Mouse (Mus musculus): Measurements from ENCODE around the gene Lrrc2. TPM values are rescaled to one million over a fixed set of nuclear protein-coding genes. Genes with fewer than 3 reads are reported as not detected.
A peak's percentile ranks its signal among the peaks of the same experiment; 100 is the strongest.

Lrrc2 gene
- total RNA-seq, 2 experiments from 2014 or later: 0.46 to 0.48 TPM

- intact Hi-C loops (cut with DNase I): no loop called here
Measured at GRCm38 (mm10) chr9:110947261-110947661, 4.1 kb upstream of the Lrrc2 start.

DNA sequence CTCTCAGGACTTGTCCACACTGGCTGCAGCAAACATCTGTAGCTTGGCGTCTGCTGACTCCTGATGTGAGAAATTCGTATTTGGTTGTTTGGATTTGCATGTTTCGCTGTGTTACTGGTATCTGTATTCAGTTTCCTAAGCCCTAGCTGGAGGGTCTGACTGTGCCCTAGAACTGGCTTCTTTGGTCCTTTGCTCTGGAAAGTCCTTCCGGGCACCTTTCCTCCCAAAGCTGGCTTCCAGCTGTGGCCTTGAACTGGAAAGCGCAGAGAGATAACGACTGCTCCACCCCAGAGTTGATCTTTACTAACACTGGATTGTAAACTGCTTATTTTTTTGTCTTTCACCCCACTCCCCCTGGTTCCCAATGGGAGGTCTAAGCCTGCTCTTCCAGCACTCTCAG, 3.4 kb upstream of the Lrrc2 start:
- DNase-seq: no peak
- intact Hi-C loops (cut with DNase I): no loop called here

More at GRCm38 (mm10) chr9:110947261-110947661, 4.1 kb upstream of the Lrrc2 start:
- DNase-seq: no peak

GRCm38 (mm10) chr9:110948813-110949310, 2.5 kb upstream of the Lrrc2 start:
- intact Hi-C loops (cut with DNase I): no loop called here
- no peak for DNase-seq

GRCm38 (mm10) chr9:110950109-110950508, 1.2 kb upstream of the Lrrc2 start:
- intact Hi-C loops (cut with DNase I): loop anchor here (10.0 kb wide), 1 partner anchor 235 kb away; no protein-coding TSS in a partner anchor
- DNase-seq: no peak

GRCm38 (mm10) chr9:110951866-110952265, 521 bp downstream of the Lrrc2 start:
- no peak for DNase-seq
- intact Hi-C loops (cut with DNase I): loop anchor here (10.0 kb wide), 1 partner anchor 237 kb away; no protein-coding TSS in a partner anchor

DNA sequence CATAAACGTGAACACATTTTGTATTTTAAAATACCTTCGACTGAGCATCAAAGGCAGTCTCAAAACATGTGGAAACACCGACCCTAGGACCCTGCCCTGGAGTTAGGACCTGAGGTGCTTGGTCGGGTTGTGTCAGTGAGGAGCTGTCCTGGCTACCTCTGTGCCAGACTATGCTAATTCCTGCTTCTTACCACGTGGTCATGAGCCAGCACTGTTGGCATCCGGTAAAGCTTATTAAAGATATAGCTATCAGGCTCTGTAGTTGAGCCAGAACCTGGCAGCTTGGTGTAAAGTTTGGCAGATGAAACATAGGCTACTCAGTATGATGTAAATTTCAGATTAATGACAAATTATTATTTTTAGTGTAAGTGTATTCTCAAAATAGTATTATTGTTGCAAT, 1.1 kb downstream of the Lrrc2 start:
- no peak for DNase-seq
- intact Hi-C loops (cut with DNase I): loop anchor here (10.0 kb wide), 1 partner anchor 238 kb away; no protein-coding TSS in a partner anchor

DNA sequence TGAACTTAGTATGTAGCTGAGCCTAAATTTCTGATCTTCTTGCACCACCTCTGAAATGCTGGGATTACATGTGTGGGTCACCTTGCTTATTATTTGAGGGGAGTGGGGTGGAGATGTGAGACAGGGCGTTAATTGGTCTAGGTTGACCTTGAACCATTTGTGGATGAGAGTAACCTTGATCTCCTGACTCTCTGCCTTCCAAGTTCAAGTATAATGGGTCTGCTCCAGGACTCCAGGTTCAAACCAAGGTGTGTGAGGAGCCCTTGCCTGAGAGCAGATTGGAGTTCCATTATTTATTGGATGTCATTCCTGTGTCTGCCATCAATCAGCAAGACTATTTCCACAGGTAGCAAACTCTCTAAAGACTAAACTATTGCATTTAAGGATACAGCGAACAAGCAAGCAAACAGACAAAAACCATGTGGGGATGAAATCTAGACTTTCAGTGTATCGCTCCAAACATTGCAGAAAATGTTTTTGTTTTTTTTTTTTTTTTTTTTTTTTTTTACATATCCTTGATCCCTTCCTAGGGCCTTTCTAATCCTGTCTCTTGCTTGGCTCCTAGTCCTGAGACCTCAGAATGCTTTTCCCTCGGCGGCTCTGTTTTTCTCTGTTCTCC, 1.7 kb downstream of the Lrrc2 start:
- intact Hi-C loops (cut with DNase I): loop anchor here (10.0 kb wide), 1 partner anchor 238 kb away; no protein-coding TSS in a partner anchor
- no peak for DNase-seq

DNA sequence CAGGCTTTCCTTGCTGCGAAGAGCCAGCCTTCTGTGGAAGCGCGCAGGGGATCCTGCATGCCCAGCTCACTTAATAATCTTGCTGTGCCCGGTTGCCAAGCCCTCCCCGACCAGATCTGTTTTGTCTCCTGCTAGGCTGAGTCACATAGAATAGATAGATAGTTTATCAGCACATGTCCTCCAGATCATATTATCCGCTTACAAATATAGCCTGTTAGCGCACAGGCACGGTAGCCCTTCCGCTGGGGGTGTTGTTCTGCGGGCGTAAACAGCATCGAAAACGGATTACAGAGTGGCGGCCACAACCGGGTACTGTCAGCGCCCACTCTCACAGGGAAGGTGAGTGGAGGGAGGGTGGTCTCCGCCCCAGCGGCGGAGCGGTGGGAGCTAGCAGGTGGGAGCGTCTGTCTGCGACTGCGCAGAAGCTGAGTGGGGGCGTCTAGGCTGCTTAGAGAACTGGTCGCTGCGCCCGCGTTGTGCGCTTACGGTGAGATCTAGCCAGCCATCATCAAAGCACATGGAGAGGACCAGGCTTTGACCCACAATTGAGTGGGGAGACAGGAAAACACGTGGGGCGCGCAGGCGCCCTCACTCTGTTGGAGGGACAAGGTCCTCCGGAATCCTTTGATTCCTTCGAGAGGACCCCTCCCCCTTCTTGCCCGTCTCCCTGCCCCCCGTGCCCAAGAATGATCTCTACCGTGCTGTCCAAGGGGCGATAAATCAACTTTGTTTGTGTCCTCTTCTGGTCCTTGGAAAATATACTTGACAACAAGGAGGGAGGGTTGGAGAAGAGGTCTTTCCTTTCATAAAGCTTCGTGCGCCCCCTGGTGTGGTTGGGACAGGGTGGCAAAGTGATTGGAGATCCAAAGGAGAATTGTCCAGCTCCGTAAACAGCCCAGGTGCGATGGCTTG, 2.5 kb downstream of the Lrrc2 start:
- peak; percentile 81 for DNase-seq
- intact Hi-C loops (cut with DNase I): loop anchor here (10.0 kb wide), 1 partner anchor 239 kb away; no protein-coding TSS in a partner anchor

DNA sequence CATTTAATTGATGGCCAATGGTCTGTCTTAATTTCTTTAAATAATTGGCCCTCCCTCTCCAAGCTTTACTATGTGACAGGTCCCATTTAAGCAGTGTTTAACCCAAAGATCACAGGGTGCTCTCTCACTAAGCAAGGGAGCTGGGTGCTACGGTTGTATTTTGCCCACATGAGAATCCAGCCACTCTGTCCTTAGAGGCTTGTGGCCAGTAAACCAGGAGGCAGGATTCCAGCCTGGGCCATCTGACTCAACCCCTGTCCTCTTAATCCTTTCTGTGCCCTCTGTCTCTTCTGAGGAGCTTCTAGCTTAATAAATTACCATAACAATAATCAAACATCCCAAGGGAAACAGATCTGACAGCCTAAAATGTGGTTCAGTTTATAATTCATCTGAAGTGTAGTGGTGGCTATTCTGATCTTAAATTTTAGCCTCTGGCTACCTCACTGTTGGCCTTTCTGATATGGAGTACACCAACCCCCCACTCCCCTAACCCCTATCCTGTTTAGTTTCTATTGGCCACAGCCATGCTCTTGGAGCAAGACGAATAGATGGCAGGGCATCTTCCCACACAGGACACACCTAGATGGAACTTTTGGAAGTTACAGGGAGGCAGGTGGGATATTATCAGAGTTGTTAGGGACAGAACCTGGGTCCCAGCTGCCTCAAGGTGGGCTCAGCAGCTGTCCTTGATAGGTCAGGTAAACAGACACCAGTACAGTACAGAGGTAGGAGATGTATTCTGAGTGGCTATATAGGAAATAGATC, 3.5 kb downstream of the Lrrc2 start:
- intact Hi-C loops (cut with DNase I): loop anchor here (10.0 kb wide), 1 partner anchor 240 kb away; no protein-coding TSS in a partner anchor

DNA sequence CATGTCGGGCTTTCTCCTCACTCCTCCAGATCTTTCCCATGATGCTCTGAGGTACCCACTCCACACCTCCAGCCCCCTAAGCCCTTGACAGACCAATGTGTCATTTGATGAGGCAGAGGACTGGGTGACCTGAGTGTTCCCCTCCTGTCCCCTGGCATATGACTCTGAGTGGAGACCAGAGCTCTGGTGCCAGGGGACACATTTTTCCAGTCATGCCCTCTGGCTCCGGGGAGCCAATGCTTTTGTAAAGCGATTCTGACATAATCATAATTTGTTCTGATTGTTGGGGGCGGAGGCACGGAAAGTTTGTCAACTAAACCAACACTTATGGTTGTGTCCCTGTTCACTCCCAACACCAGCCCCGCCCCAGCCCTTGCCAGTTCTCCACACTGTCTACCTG, 4.6 kb downstream of the Lrrc2 start:
- intact Hi-C loops (cut with DNase I): loop anchor here (10.0 kb wide), 1 partner anchor 241 kb away; no protein-coding TSS in a partner anchor
- no peak for DNase-seq

More for the DNA sequence above, 3.5 kb downstream of the Lrrc2 start:
- no peak for DNase-seq

DNA sequence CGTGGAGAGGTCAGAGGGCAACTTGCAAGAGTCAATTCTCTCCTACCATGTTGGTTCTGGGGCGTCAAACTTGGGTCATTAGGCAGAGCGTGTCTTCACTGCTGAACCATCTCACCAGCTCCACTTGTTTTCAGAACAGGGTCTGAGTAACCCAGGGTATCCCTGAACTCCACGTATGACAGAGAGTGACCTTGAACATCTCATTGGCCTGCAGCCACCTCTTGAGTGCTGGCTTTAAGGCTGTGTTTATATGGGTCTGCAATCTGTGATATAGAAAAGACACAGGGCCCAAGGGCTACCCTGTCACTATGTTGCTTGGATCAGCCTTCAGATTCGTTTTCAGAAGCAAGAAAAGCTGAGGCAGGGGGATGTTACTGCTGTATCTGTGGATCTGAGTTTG, 8.3 kb downstream of the Lrrc2 start:
- intact Hi-C loops (cut with DNase I): loop anchor here (10.0 kb wide), 1 partner anchor 245 kb away; no protein-coding TSS in a partner anchor
- no peak for DNase-seq

DNA sequence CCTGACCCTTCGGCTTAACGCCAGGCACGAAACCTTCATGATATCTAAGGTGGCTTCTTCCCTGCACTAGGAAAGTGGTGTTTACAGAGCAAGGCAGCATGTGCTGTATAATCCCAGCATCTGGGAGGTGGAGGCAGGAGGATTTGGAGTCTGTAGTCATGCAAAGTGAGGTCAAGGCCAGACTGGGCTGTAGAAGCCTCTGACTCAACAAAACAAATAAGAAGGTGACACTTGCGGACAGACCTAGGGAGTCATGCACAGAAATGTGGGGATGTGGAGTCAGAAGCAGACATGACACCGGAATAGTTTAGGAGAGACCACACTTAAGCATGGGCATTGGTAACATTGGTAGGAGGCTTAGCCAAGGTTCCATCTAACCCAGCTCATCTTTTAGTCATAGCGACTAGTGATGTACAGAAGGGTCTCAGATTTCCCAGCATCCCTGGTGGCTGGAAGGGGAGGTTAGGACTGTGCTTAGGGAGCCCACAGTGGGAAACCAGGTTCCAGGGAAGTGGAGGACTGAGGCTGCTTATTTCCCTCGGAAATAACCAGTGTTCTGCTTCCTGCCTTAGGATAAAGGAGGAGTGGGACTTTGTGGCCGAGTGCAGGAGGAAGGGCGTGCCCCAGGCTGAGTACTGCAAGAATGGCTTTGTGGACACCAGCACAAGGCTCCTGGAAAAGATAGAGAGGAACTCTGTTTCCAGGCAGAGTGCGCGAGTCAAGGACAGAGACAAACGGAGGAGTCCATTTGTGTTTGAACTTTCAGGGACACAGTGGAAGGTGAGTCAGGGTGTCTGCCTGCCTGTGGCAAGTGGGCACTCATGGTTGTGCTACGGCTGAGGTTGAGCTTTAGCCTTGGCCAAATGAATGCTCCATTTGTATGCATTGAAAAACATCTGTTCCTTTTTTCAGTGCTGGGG, 9.1 kb downstream of the Lrrc2 start:
- DNase-seq: no peak
- intact Hi-C loops (cut with DNase I): no loop called here

DNA sequence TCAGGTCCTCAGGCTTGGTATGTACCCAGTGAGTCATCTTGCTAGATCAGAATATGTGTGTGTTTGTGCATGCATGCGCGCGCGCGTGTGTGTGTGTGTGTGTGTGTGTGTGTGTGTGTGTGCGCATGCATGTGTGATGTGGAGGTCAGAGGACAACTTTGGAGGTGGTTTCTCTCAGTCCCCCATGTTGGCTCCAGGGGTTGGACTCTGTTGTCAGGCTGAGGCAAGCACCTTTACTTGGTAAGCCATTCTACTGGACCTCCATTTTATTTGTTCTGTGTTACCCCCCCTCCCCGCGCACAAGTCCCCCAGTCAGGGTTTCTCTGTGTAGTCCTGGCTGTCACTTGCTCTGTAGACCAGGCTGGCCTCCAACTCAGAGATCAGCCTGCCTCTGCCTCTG, 10.0 kb downstream of the Lrrc2 start:
- no peak for DNase-seq
- intact Hi-C loops (cut with DNase I): no loop called here

DNA sequence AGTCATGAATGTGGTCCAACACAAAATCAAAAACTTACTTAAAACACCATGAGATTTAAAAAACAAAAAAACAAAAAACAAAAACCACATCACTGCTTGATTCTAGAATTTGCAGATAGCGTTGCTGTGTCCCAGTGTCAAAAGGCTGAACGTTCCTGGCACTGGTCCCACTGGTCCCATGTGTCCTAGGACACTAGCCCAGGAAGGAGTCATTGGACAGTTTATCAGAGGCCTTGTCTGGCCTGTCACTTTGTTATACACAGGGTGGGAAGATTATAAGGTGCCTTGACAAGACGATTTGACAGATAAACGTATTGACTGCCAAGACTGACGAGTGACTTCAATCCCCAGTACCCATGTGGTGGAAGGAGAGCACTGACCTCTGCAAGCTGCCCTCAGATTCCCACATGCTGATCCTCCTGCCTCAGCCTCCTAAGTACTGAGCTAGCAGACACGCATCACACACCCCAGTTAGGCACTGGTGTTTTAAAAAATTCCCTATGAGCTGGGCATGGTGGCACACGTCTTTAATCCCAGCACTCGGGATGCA, 12.3 kb downstream of the Lrrc2 start:
- DNase-seq: no peak
- intact Hi-C loops (cut with DNase I): no loop called here

DNA sequence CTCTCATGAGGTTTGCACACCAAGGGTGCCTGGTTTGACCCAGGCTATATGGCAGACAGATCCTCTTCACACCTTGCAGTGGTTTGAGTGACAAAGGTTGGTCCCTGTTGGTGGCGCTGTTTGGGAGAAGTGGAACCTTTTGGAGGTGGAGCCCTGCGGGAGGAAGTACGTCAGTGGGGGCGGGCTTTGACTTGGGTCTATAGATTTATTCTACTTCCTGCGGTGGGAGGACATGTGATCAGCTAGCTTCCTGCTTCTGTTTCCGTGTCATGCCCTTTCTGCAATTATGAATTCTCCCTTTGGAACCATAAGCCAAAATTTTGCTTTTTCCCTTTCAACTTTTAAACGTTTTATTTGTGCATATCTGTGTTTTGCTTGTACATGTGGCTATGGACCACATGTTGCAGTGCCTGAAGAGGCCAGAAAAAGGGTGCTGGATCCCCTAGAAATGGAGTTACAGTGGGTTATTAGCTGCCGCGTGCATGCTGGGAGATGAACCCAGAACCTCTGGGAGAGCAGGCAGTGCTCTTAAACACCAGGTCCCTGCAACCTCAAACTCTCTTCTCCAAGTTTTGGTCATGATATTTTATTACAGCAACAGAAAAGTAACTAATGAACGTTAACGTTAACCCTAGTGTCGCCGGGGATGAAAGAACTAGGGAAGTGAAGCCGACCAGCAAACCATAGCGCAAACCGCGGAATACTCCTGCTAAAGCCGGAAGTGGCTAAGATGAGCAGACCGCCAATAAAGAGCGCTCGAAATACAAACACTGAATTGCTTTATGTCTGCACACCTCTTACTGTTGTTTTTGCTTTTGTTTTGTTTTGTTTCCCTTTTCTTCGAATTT, 13.9 kb downstream of the Lrrc2 start:
- intact Hi-C loops (cut with DNase I): no loop called here
- DNase-seq: no peak

GRCm38 (mm10) chr9:110965910-110966231, 14.5 kb downstream of the Lrrc2 start:
- no peak for DNase-seq
- intact Hi-C loops (cut with DNase I): no loop called here

DNA sequence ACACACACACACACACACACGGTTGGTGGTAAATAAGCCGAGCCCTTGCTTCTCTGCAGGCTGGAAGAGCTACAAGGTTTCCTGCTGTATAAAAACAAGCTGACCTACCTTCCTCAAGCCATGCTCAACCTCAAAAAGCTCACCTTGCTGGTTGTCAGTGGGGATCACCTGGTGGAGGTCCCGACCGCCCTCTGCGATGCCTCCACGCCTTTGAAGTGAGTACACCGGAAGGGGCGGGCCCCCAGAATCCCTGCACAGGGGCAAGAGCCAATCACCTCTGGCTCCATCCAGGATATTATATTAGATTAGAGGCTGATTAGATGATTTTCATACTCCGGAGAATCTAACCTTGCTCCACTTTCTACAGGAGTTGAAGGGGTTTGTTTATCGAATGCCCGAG, 28.1 kb downstream of the Lrrc2 start:
- DNase-seq: no peak
- intact Hi-C loops (cut with DNase I): no loop called here

- no peak for DNase-seq
- intact Hi-C loops (cut with DNase I): no loop called here
Measured at GRCm38 (mm10) chr9:110982351-110982750, 31.0 kb downstream of the Lrrc2 start.
